Mouse (Mus musculus) testis, adult 2 months (tissue): ENCODE data around the gene Ldhd. TPM values are rescaled to one million over a fixed set of nuclear protein-coding genes. Genes with fewer than 3 reads are reported as not detected.
"Not testable (repeated sequence)": the region's sequence is repeated elsewhere in the genome, so short reads cannot be mapped to it uniquely, and the experiment has no call there.

ENCODE experiments used
- H3K27ac ChIP-seq: fragments of 200-500 bp; 2 replicates; pipeline ENCODE4 v1.5.1; 2012; ENCODE audit warnings: low read depth, low read length; ENCODE audit not compliant: control insufficient read depth, insufficient read depth
- H3K27me3 ChIP-seq: fragments of 200-500 bp; 2 replicates; pipeline ENCODE4 v1.6.1; 2012; ENCODE audit warnings: mild to moderate bottlenecking, low read length, moderate library complexity; ENCODE audit not compliant: control insufficient read depth, insufficient read depth
- H3K36me3 ChIP-seq: fragments of 200-500 bp; 2 replicates; pipeline ENCODE4 v1.6.1; 2012; ENCODE audit warnings: mild to moderate bottlenecking, low read length; ENCODE audit not compliant: control insufficient read depth, insufficient read depth
- H3K4me1 ChIP-seq: fragments of 200-500 bp; 2 replicates; pipeline ENCODE4 v1.6.1; 2012; ENCODE audit warnings: low read length; ENCODE audit not compliant: control insufficient read depth, insufficient read depth
- H3K4me3 ChIP-seq: fragments of 200-500 bp; 2 replicates; pipeline ENCODE4 v1.5.1; 2012; ENCODE audit warnings: low read depth, mild to moderate bottlenecking, low read length, moderate library complexity, mixed read lengths; ENCODE audit not compliant: control insufficient read depth
- CTCF ChIP-seq: fragments of 200-500 bp; IDR thresholded peaks from 2 replicates; pipeline ENCODE4 v1.5.1; 2012; ENCODE audit warnings: low read depth, mild to moderate bottlenecking, inconsistent platforms, low read length, moderate library complexity; ENCODE audit not compliant: control insufficient read depth, insufficient read depth, insufficient replicate concordance
- POLR2A ChIP-seq: fragments of 200-500 bp; IDR thresholded peaks from 2 replicates; pipeline ENCODE4 v1.6.1; 2012; ENCODE audit warnings: low read depth, mild to moderate bottlenecking, inconsistent platforms, low read length, moderate library complexity; ENCODE audit not compliant: control insufficient read depth
- polyA plus RNA-seq: library from polyadenylated mRNA; depleted of rRNA; stranded (reverse); fragments of >200 nt; gene quantifications from 2 replicates; pipeline ENCODE4 v1.2.3, GENCODE M21; 2012

Ldhd gene
- polyA plus RNA-seq, 1 experiment = 6.5 TPM

DNA sequence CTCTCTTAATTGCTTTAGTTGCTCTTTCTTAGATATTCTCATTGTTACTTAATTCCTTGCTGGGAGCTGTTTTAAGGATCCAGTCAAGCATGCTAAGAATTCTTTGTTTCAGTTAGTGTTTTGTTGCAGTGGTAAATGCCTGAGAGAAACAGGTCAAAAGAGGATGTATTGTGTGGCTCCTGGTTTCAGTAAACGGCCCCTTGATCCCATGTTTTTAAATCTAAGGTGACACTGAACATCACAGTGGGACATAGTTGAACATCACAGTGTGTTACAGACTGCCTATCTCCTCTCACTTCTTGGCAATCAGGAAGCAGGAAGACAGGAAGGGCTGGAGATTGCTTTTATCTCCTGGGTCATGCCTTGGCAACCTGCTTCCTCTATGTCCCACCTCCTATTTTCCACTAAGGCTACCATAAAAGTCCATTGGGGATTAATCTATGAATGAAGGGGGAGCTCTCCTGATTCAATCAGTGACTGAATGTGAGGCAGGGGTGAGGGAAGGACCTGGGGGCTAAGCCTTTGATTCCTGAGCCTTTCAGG lies 27.2 kb upstream of the Ldhd start:
- H3K4me3 ChIP-seq = no peak overlapping the region
- no peak overlapping the region for H3K27ac ChIP-seq

DNA sequence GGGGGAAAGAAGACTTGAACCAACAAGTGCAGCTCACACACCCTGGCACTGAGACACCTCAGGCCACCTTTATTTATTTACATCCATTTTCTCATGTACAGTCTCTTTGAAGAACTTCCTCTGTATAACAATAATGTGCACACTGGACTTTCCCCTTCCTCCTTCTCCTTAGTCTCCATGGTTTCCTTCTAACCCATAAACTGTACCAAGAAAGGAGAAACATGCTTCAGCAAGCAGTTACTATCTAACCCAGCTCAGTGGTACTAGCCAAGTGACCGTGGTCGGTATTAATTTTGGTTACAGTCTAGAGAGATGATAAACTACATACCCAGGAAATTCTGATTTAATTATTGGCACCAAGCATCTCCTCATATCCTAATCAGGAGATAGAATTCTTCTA lies 23.4 kb upstream of the Ldhd start:
- Histone ChIP-seq H3K27ac (no peak overlapping the region), H3K4me1 (no peaks in the 10 kb centered on the region), H3K27me3 (no peaks in the 10 kb centered on the region), H3K36me3 (no peaks in the 10 kb centered on the region), H3K4me3 (no peak overlapping the region)
- TF ChIP-seq POLR2A = no peak
- no peak for TF ChIP-seq CTCF

More for the DNA sequence above, 27.2 kb upstream of the Ldhd start:
- H3K4me1 ChIP-seq = no peaks in the 10 kb centered on the region
- no peak for TF ChIP-seq CTCF
- TF ChIP-seq POLR2A = no peak
- no peaks in the 10 kb centered on the region for H3K27me3 ChIP-seq
- no peaks in the 10 kb centered on the region for H3K36me3 ChIP-seq

- no peaks in the 10 kb centered on the region for H3K36me3 ChIP-seq
- no peak overlapping the region for H3K27ac ChIP-seq
- TF ChIP-seq POLR2A = no peak
- no peak for TF ChIP-seq CTCF
These were observed 20.5 kb upstream of the Ldhd start for GRCm38 (mm10) chr8:111650651-111651050.

GRCm38 (mm10) chr8:111648834-111649233 lies 18.7 kb upstream of the Ldhd start:
- no peak for TF ChIP-seq CTCF
- TF ChIP-seq POLR2A = no peak
- no peak overlapping the region for H3K27ac ChIP-seq
- H3K4me3 ChIP-seq = no peak overlapping the region
- no peaks in the 10 kb centered on the region for H3K36me3 ChIP-seq
- no peaks in the 10 kb centered on the region for H3K27me3 ChIP-seq
- no peaks in the 10 kb centered on the region; the same call in 1 of the 2 replicates for H3K4me1 ChIP-seq

More at GRCm38 (mm10) chr8:111650651-111651050, 20.5 kb upstream of the Ldhd start:
- H3K27me3 ChIP-seq = no peaks in the 10 kb centered on the region
- H3K4me1 ChIP-seq = no peaks in the 10 kb centered on the region
- no peak overlapping the region for H3K4me3 ChIP-seq

DNA sequence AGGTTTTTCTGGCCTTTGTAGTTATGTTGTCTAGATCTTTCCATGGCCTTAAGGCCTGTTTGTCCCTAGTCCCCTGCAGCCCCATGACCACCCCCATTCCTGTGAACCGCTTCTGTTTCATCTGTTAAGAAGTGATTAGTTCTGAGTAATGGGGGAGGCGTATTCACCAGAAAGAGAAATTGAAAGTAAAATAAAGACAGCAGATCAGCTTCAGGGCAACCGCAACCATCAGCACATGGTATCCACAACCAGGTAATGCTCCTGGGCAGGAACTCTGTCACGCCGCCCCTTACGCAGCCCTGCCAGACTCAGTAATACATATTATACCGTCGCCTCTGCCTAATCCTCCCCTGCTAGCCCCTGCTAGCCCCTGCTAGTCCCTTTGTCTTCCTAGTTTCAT lies 15.5 kb upstream of the Ldhd start:
- Histone ChIP-seq H3K36me3 (no peaks in the 10 kb centered on the region), H3K4me3 (no peak overlapping the region), H3K27ac (no peak overlapping the region), H3K27me3 (no peaks in the 10 kb centered on the region), H3K4me1 (peaks cover 3% of the 10 kb centered on the region; the same call in 1 of the 2 replicates)
- TF ChIP-seq POLR2A = no peak
- no peak for TF ChIP-seq CTCF

DNA sequence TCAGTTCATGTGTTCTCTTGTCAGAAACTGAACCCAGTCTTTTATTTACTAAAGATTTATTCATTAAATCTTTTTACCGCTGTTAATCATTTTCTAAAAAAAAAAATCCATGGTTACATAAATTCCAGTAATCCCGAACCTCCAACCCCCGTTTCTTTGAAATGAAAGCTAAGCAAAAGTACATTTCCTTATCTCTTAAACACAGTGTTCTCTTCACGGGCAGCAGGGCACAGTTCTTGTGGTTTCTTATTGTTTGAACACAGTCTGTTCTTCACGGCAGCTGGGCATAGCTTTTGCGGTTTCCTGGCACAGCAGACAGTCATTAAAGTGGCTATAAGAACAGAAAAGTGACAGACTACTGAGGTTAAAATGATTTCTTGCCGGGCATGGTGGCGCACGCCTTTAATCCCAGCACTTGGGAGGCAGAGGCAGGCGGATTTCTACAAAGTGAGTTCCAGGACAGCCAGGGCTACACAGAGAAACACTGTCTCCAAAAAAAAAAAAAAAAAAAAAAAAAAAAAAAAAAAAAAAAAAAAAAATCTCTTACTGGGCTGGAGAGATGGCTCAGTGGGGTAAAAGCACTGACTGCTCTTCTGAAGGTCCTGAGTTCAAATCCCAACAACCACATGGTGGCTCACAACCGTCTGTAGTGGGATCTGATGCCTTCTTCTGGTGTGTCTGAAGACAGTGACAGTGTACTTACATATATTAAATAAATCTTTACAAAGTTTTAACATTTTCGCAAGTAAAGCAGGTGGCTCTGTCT lies 14.3 kb upstream of the Ldhd start:
- H3K27me3 ChIP-seq, H3K4me1 ChIP-seq, H3K36me3 ChIP-seq: not testable (repeated sequence)
- H3K4me3 ChIP-seq = peak overlapping the region; percentile 95
- peak overlapping the region; percentile 95 for H3K27ac ChIP-seq

DNA sequence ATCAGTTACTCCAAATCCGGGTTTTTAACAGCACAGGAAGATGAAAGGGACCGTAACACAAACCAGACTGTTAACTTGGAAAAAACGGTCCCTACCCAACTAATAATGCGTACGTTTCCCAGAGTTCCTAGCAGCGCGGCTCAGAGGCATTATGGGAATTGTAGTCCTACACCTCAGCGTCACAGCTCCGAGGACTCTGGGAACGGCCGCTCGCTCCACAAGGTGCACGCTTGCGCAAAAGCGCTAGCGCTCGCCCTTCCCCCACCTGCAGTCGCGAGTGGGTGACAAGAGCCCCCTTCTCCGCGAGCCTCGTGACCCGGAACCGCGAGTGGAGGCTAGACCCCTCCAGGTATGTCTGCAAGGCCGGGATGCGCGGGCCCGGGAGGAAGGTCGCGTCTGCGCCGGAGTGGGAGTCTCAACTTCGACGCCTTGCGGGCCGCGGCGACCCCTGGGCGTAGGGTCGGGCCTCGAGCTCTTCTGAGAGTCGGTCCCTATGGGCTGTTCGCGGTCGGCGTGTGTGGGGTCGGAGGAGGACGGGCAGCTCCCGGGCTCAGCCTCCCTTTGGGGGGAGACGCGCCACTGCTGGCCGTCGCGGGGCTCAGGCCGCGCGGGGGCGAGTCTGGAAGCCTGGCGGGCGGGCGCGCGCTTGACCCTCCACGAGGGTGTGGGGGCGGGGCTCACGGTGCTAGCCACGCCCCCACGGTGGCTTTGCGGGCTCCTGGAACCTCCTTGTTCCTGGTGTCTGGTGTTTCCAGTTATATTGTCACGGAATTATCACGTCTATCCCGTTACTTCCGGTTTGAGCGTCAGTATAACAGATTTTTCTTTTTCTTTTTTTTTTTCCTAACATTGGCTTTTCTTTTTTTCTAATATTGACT lies 13.3 kb upstream of the Ldhd start, which contains the start of gene Zfp1:
Gene Zfp1, plus strand, starts transcription at position 138 of the 878 bp plus-strand sequence.
- H3K27ac ChIP-seq = peak within 1 kb of the TSS; percentile 95
- H3K27me3 ChIP-seq = no peaks in the 10 kb centered on the region
- peaks cover 3% of the 10 kb centered on the region; the same call in 1 of the 2 replicates for H3K4me1 ChIP-seq
- peak within 1 kb of the TSS; percentile 95 for H3K4me3 ChIP-seq
- TF ChIP-seq CTCF (no peak), POLR2A (peak; percentile 60)
- H3K36me3 ChIP-seq = no peaks in the 10 kb centered on the region
